Mouse (Mus musculus): ENCODE data around the gene Aig1.

The Aig1 gene

GRCm38 (mm10) chr10:13653326-13653725 is 215.5 kb downstream of the Aig1 start:
- no peak for DNase-seq (ENCODE audit: low read depth, low spot score)

- DNase-seq (ENCODE audit: low read depth, low spot score): no peak
Measured at GRCm38 (mm10) chr10:13652061-13652460, 216.7 kb downstream of the Aig1 start.

DNA sequence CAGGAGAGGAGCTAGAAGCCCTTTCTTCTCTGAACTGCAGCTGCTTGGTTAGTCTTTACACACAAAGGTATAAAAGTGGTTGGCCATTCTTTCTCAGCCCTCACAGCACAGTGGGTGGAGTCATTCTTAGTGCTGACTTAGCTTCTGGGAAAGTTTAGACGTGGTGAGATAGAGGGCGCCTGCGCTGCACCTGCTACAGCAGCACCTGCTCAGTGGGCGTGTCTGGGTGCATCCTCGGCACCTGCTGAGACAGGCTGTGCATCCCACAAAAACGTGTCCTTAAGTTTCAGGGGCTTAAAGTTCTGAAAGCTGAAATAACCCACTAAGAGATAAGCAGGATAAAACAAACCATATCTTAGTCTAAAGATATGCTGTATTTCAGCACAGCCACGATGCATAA is 227.0 kb downstream of the Aig1 start:
- DNase-seq (ENCODE audit: low read depth, low spot score): peak; percentile 49

- DNase-seq (ENCODE audit: low read depth, low spot score): no peak
Measured at GRCm38 (mm10) chr10:13631796-13632195, 237.0 kb downstream of the Aig1 start.

GRCm38 (mm10) chr10:13623735-13624134 is 245.0 kb downstream of the Aig1 start:
- no peak for DNase-seq (ENCODE audit: low read depth, low spot score)

GRCm38 (mm10) chr10:13600926-13601325 is 267.9 kb downstream of the Aig1 start:
- DNase-seq (ENCODE audit: low read depth, low spot score): no peak

GRCm38 (mm10) chr10:13597491-13597890 is 271.3 kb downstream of the Aig1 start:
- DNase-seq (ENCODE audit: low read depth, low spot score): no peak
